Mouse (Mus musculus): ENCODE results near the gene Pygm. TPM values are rescaled to one million over a fixed set of nuclear protein-coding genes. Genes with fewer than 3 reads are reported as not detected.

Pygm gene
- polyA plus RNA-seq, 1 experiment from 2014 or later: 225 TPM

GRCm38 (mm10) chr19:6415454-6415853 lies 31.3 kb downstream of the Pygm start:
- Histone ChIP-seq H3K4me3 (ENCODE audit: control insufficient read depth in 1 of 2, insufficient read depth in 1 of 2, low read depth in 1 of 2, low read length in 2 of 2) (no peak overlapping the region), H3K4me2 (ENCODE audit: low read length) (no peak overlapping the region), H3K36me3 (ENCODE audit: control insufficient read depth, insufficient read depth, low read length) (no peaks in the 10 kb centered on the region), H3K9me3 (ENCODE audit: control insufficient read depth, low read length) (no peaks in the 10 kb centered on the region), H3K27ac (replicated peaks in 1 of 2; ENCODE audit: control insufficient read depth in 1 of 2, insufficient read depth in 1 of 2, low read depth in 2 of 2, low read length in 2 of 2) (no peak overlapping the region), H3K4me1 (ENCODE audit: control insufficient read depth in 2 of 2, insufficient read depth in 2 of 2, low read length in 2 of 2) (peaks cover 8 to 18% of the 10 kb centered on the region in 2 experiments; a peak in 3 of 4 replicates), H3K27me3 (ENCODE audit: control insufficient read depth, insufficient read depth, low read length) (peaks cover 40% of the 10 kb centered on the region), H3K9ac (ENCODE audit: low read length) (no peak overlapping the region)
- WGBS: 26% methylated on average over 6 of the region's 6 CpGs
- no peak for ATAC-seq (ENCODE audit: insufficient number of reproducible peaks, insufficient read depth, low FRiP score, low read depth)

GRCm38 (mm10) chr19:6416124-6416770 lies 32.0 kb downstream of the Pygm start:
- no peak overlapping the region for H3K9ac ChIP-seq (ENCODE audit: low read length)
- WGBS: 10% methylated on average over 9 of the region's 9 CpGs
- no peaks in the 10 kb centered on the region for H3K36me3 ChIP-seq (ENCODE audit: control insufficient read depth, insufficient read depth, low read length)
- H3K4me2 ChIP-seq (ENCODE audit: low read length): no peak overlapping the region
- H3K4me3 ChIP-seq (ENCODE audit: control insufficient read depth in 1 of 2, insufficient read depth in 1 of 2, low read depth in 1 of 2, low read length in 2 of 2): no peak overlapping the region
- no peaks in the 10 kb centered on the region for H3K9me3 ChIP-seq (ENCODE audit: control insufficient read depth, low read length)
- no peak overlapping the region for H3K27ac ChIP-seq (replicated peaks in 1 of 2; ENCODE audit: control insufficient read depth in 1 of 2, insufficient read depth in 1 of 2, low read depth in 2 of 2, low read length in 2 of 2)
- peaks cover 47% of the 10 kb centered on the region for H3K27me3 ChIP-seq (ENCODE audit: control insufficient read depth, insufficient read depth, low read length)
- no peak for ATAC-seq (ENCODE audit: insufficient number of reproducible peaks, insufficient read depth, low FRiP score, low read depth)
- H3K4me1 ChIP-seq (ENCODE audit: control insufficient read depth in 2 of 2, insufficient read depth in 2 of 2, low read length in 2 of 2): peaks cover 8 to 18% of the 10 kb centered on the region in 2 experiments; a peak in 3 of 4 replicates

- WGBS: 66% methylated on average over 12 of the region's 12 CpGs
- Histone ChIP-seq H3K9ac (ENCODE audit: low read length) (no peak overlapping the region), H3K9me3 (ENCODE audit: control insufficient read depth, low read length) (no peaks in the 10 kb centered on the region), H3K4me2 (ENCODE audit: low read length) (no peak overlapping the region), H3K27me3 (ENCODE audit: control insufficient read depth, insufficient read depth, low read length) (peaks cover 56% of the 10 kb centered on the region), H3K36me3 (ENCODE audit: control insufficient read depth, insufficient read depth, low read length) (no peaks in the 10 kb centered on the region), H3K4me1 (ENCODE audit: control insufficient read depth in 2 of 2, insufficient read depth in 2 of 2, low read length in 2 of 2) (peaks cover 8 to 18% of the 10 kb centered on the region in 2 experiments; a peak in 3 of 4 replicates), H3K27ac (replicated peaks in 1 of 2; ENCODE audit: control insufficient read depth in 1 of 2, insufficient read depth in 1 of 2, low read depth in 2 of 2, low read length in 2 of 2) (no peak overlapping the region), H3K4me3 (ENCODE audit: control insufficient read depth in 1 of 2, insufficient read depth in 1 of 2, low read depth in 1 of 2, low read length in 2 of 2) (no peak overlapping the region)
- ATAC-seq (ENCODE audit: insufficient number of reproducible peaks, insufficient read depth, low FRiP score, low read depth): no peak
Observed at GRCm38 (mm10) chr19:6416894-6417761, 32.9 kb downstream of the Pygm start.

- Histone ChIP-seq H3K4me2 (ENCODE audit: low read length) (peak within 1 kb of the TSS; percentile 90), H3K9ac (ENCODE audit: low read length) (peak within 1 kb of the TSS; percentile 38; the same call in 1 of the 2 replicates), H3K9me3 (ENCODE audit: control insufficient read depth, low read length) (no peaks in the 10 kb centered on the region), H3K36me3 (ENCODE audit: control insufficient read depth, insufficient read depth, low read length) (no peaks in the 10 kb centered on the region), H3K4me3 (ENCODE audit: control insufficient read depth in 1 of 2, insufficient read depth in 1 of 2, low read depth in 1 of 2, low read length in 2 of 2) (peak within 1 kb of the TSS; percentile 41 to 51), H3K27ac (replicated peaks in 1 of 2; ENCODE audit: control insufficient read depth in 1 of 2, insufficient read depth in 1 of 2, low read depth in 2 of 2, low read length in 2 of 2) (no peak within 1 kb of the TSS), H3K4me1 (ENCODE audit: control insufficient read depth in 2 of 2, insufficient read depth in 2 of 2, low read length in 2 of 2) (peaks cover 5 to 18% of the 10 kb centered on the region in 2 experiments; a peak in 3 of 4 replicates), H3K27me3 (ENCODE audit: control insufficient read depth, insufficient read depth, low read length) (peaks cover 68% of the 10 kb centered on the region)
- ATAC-seq (ENCODE audit: insufficient number of reproducible peaks, insufficient read depth, low FRiP score, low read depth): 0 out of 2 replicates have a peak, but pooled peaks have one; percentile 48
- WGBS: under 1% methylated on average over 45 of the region's 46 CpGs
Observed at GRCm38 (mm10) chr19:6418233-6418879, 34.2 kb downstream of the Pygm start, which contains the start of gene Nrxn2. Gene Nrxn2, plus strand, starts transcription at chr19:6418731.

GRCm38 (mm10) chr19:6418984-6419692 lies 34.9 kb downstream of the Pygm start:
- H3K4me3 ChIP-seq (ENCODE audit: control insufficient read depth in 1 of 2, insufficient read depth in 1 of 2, low read depth in 1 of 2, low read length in 2 of 2): peak overlapping the region in 1 of 2 experiments; percentile 51; a peak in 2 of 4 replicates
- peak overlapping the region; percentile 90 for H3K4me2 ChIP-seq (ENCODE audit: low read length)
- peaks cover 5 to 18% of the 10 kb centered on the region in 2 experiments; a peak in 3 of 4 replicates for H3K4me1 ChIP-seq (ENCODE audit: control insufficient read depth in 2 of 2, insufficient read depth in 2 of 2, low read length in 2 of 2)
- no peak overlapping the region for H3K27ac ChIP-seq (replicated peaks in 1 of 2; ENCODE audit: control insufficient read depth in 1 of 2, insufficient read depth in 1 of 2, low read depth in 2 of 2, low read length in 2 of 2)
- H3K36me3 ChIP-seq (ENCODE audit: control insufficient read depth, insufficient read depth, low read length): no peaks in the 10 kb centered on the region
- H3K27me3 ChIP-seq (ENCODE audit: control insufficient read depth, insufficient read depth, low read length): peaks cover 76% of the 10 kb centered on the region
- no peak overlapping the region for H3K9ac ChIP-seq (ENCODE audit: low read length)
- no peak for ATAC-seq (ENCODE audit: insufficient number of reproducible peaks, insufficient read depth, low FRiP score, low read depth)
- H3K9me3 ChIP-seq (ENCODE audit: control insufficient read depth, low read length): no peaks in the 10 kb centered on the region
- whole genome bisulfite sequencing: 13% methylated on average over 21 of the region's 23 CpGs

- WGBS: 55% methylated on average over 8 of the region's 9 CpGs
- H3K27me3 ChIP-seq (ENCODE audit: control insufficient read depth, insufficient read depth, low read length): peaks cover 83% of the 10 kb centered on the region
Observed at GRCm38 (mm10) chr19:6419805-6420310, 35.7 kb downstream of the Pygm start.

More at GRCm38 (mm10) chr19:6419805-6420310, 35.7 kb downstream of the Pygm start:
- Histone ChIP-seq H3K9ac (ENCODE audit: low read length) (no peak overlapping the region), H3K4me2 (ENCODE audit: low read length) (no peak overlapping the region), H3K36me3 (ENCODE audit: control insufficient read depth, insufficient read depth, low read length) (no peaks in the 10 kb centered on the region), H3K27ac (replicated peaks in 1 of 2; ENCODE audit: control insufficient read depth in 1 of 2, insufficient read depth in 1 of 2, low read depth in 2 of 2, low read length in 2 of 2) (no peak overlapping the region), H3K4me3 (ENCODE audit: control insufficient read depth in 1 of 2, insufficient read depth in 1 of 2, low read depth in 1 of 2, low read length in 2 of 2) (no peak overlapping the region), H3K4me1 (ENCODE audit: control insufficient read depth in 2 of 2, insufficient read depth in 2 of 2, low read length in 2 of 2) (peaks cover 5 to 18% of the 10 kb centered on the region in 2 experiments; a peak in 3 of 4 replicates), H3K9me3 (ENCODE audit: control insufficient read depth, low read length) (no peaks in the 10 kb centered on the region)
- no peak for ATAC-seq (ENCODE audit: insufficient number of reproducible peaks, insufficient read depth, low FRiP score, low read depth)
